Mouse (Mus musculus) megakaryocyte-erythroid progenitor cell, adult 5-6 weeks (primary cell): ENCODE measurements around the gene Ctss. TPM values are rescaled to one million over a fixed set of nuclear protein-coding genes. Genes with fewer than 3 reads are reported as not detected.

Experiments
- ATAC-seq: replicated peaks from 2 replicates; pipeline ENCODE4 v1.8.0; 2016; ENCODE audit warnings: mild to moderate bottlenecking, inconsistent platforms; ENCODE audit not compliant: severe bottlenecking, poor library complexity, low FRiP score, low TSS enrichment
- total RNA-seq, 2 experiments: library from RNA; stranded (forward) in 1 of 2; stranded (reverse) in 1 of 2; fragments of 200-1000, 215-1000 nt in 1 of 2; fragments of >200 nt in 1 of 2; fragmentation: Nextera tagmentation in 1 of 2; gene quantifications; 2 replicates each; pipeline ENCODE4 v1.2.3; 2014 to 2017

The Ctss gene
- 0.28 TPM in 1 of 2 replicates, not detected in the other for total RNA-seq (2014; fragmentation: Nextera tagmentation)
- total RNA-seq (2017) = 3.4 and 11.4 TPM in 2 replicates

- ATAC-seq = no peak
Measured at GRCm38 (mm10) chr3:95526622-95527211, at the start of gene Ctss. Gene Ctss, plus strand, starts transcription at chr3:95526786.

GRCm38 (mm10) chr3:95478966-95479365 lies 47.6 kb upstream of the Ctss start:
- no peak for ATAC-seq

- no peak for ATAC-seq
Measured at GRCm38 (mm10) chr3:95486421-95486820, 40.2 kb upstream of the Ctss start.

- no peak for ATAC-seq
Measured at GRCm38 (mm10) chr3:95488679-95489078, 37.9 kb upstream of the Ctss start.

GRCm38 (mm10) chr3:95490238-95490637 lies 36.3 kb upstream of the Ctss start:
- ATAC-seq = no peak

- ATAC-seq = peak; percentile 74
Measured at GRCm38 (mm10) chr3:95494342-95494741, 32.2 kb upstream of the Ctss start.

- ATAC-seq = no peak
Measured at GRCm38 (mm10) chr3:95498229-95498628, 28.4 kb upstream of the Ctss start.

GRCm38 (mm10) chr3:95499024-95499423 lies 27.6 kb upstream of the Ctss start, which contains the start of gene Ctsk:
Gene Ctsk, plus strand, starts transcription at chr3:95499256.
- no peak for ATAC-seq

GRCm38 (mm10) chr3:95499496-95500140 lies 27.0 kb upstream of the Ctss start:
- ATAC-seq = no peak

GRCm38 (mm10) chr3:95502312-95502711 lies 24.3 kb upstream of the Ctss start:
- no peak for ATAC-seq

- ATAC-seq = no peak
Measured at GRCm38 (mm10) chr3:95509348-95509747, 17.2 kb upstream of the Ctss start.

- 0 out of 2 replicates have a peak, but pooled peaks have one; percentile 36 for ATAC-seq
Measured at GRCm38 (mm10) chr3:95511611-95512180, 14.9 kb upstream of the Ctss start.

- ATAC-seq = peak; percentile 67
Measured at GRCm38 (mm10) chr3:95516614-95517041, 10.0 kb upstream of the Ctss start.

- ATAC-seq = peak; percentile 56
Measured at GRCm38 (mm10) chr3:95517493-95517898, 9.1 kb upstream of the Ctss start.

- ATAC-seq = no peak
Measured at GRCm38 (mm10) chr3:95518891-95519290, 7.7 kb upstream of the Ctss start.

- peak; percentile 76 for ATAC-seq
Measured at GRCm38 (mm10) chr3:95519315-95519714, 7.3 kb upstream of the Ctss start.

GRCm38 (mm10) chr3:95520100-95520499 lies 6.5 kb upstream of the Ctss start:
- no peak for ATAC-seq

GRCm38 (mm10) chr3:95521168-95521567 lies 5.4 kb upstream of the Ctss start:
- no peak for ATAC-seq

- no peak for ATAC-seq
Measured at GRCm38 (mm10) chr3:95523662-95524061, 2.9 kb upstream of the Ctss start.

GRCm38 (mm10) chr3:95524673-95525072 lies 1.9 kb upstream of the Ctss start:
- ATAC-seq = no peak

GRCm38 (mm10) chr3:95526111-95526510 lies 475 bp upstream of the Ctss start:
- ATAC-seq = no peak
